Mouse (Mus musculus) lung, postnatal 0 days (tissue): ENCODE measurements at regions not wholly inside any gene's neighbourhood (a gene's known extent, or its start where the extent isn't known, plus 50 kb on each side); places are given as distances from the start of the nearest gene placed in this dataset.

Source experiments
- ATAC-seq: fragments of 200-750 bp; cut with Nextera tagmentation; 2 replicates; pipeline ENCODE4 v1.8.0; 2017; ENCODE audit warnings: moderate library complexity
- DNase-seq: peaks from one replicate; pipeline ENCODE4 v3.0.0-alpha.2; 2016; ENCODE audit warnings: low spot score
- H3K27ac ChIP-seq: fragments of 300-500 bp; sonication (generic); 2 replicates; pipeline ENCODE4 v1.5.1; 2014; ENCODE audit warnings: antibody characterized with exemption, mild to moderate bottlenecking, low read length, mixed read lengths
- H3K27me3 ChIP-seq: fragments of 300-500 bp; sonication (generic); replicated peaks from 2 replicates; pipeline ENCODE4 v1.6.1; 2014; ENCODE audit warnings: low read length, mixed read lengths; ENCODE audit not compliant: insufficient read depth
- H3K36me3 ChIP-seq: fragments of 300-500 bp; sonication (generic); 2 replicates; pipeline ENCODE4 v1.6.1; 2014; ENCODE audit warnings: low read length, mixed read lengths; ENCODE audit not compliant: insufficient read depth
- H3K4me1 ChIP-seq: fragments of 300-500 bp; sonication (generic); 2 replicates; pipeline ENCODE4 v1.6.1; 2014; ENCODE audit warnings: antibody characterized with exemption, low read depth, low read length, mixed read lengths; ENCODE audit not compliant: insufficient read depth
- H3K4me2 ChIP-seq: fragments of 300-500 bp; sonication (generic); replicated peaks from 2 replicates; pipeline ENCODE4 v1.6.1; 2014; ENCODE audit warnings: low read depth, mild to moderate bottlenecking, low read length, moderate library complexity, mixed read lengths
- H3K4me3 ChIP-seq: fragments of 300-500 bp; sonication (generic); 2 replicates; pipeline ENCODE4 v1.5.1; 2014; ENCODE audit warnings: low read depth, low read length
- H3K9ac ChIP-seq: fragments of 300-500 bp; sonication (generic); replicated peaks from 2 replicates; pipeline ENCODE4 v1.6.1; 2014; ENCODE audit warnings: low read depth, mild to moderate bottlenecking
- H3K9me3 ChIP-seq: fragments of 300-500 bp; sonication (generic); 2 replicates; pipeline ENCODE4 v1.6.1; 2016; ENCODE audit warnings: low read length, mixed read lengths
- CTCF ChIP-seq: IDR thresholded peaks from 2 replicates; pipeline ENCODE4 v1.5.1; 2016; ENCODE audit warnings: antibody characterized with exemption, mild to moderate bottlenecking
- EP300 ChIP-seq: IDR thresholded peaks from 2 replicates; pipeline ENCODE4 v1.6.1; 2016; ENCODE audit warnings: antibody characterized with exemption, mild to moderate bottlenecking, control low read depth
- WGBS: fragments of 180-500 bp; shearing (Covaris S2); extraction: QIAGEN DNeasy Blood & Tissue Kit; methylation state at CpG from one replicate; pipeline ENCODE4 v1.1.7; 2014; 5-methylcytosine and 5-hydroxymethylcytosine counted together

- ATAC-seq (no peak), DNase-seq (no peak)
- TF ChIP-seq CTCF (no peak), EP300 (no peak)
- no peak overlapping the region for H3K4me2 ChIP-seq
- H3K4me1 ChIP-seq, result no peaks in the 10 kb centered on the region
- no peak overlapping the region for H3K9ac ChIP-seq
- H3K27me3 ChIP-seq, result no peaks in the 10 kb centered on the region
- no peaks in the 10 kb centered on the region for H3K9me3 ChIP-seq
- H3K36me3 ChIP-seq, result no peaks in the 10 kb centered on the region
- WGBS, result 50% methylated on average over 2 of the region's 2 CpGs
- no peak overlapping the region for H3K4me3 ChIP-seq
- no peak overlapping the region for H3K27ac ChIP-seq
Measured at GRCm38 (mm10) chr10:71893726-71894125, 546.2 kb downstream of the Ipmk start.

GRCm38 (mm10) chr10:71905029-71905428 is 557.5 kb downstream of the Ipmk start:
- no peak for DNase-seq
- H3K9ac ChIP-seq, result no peak overlapping the region
- H3K27ac ChIP-seq, result no peak overlapping the region
- H3K4me2 ChIP-seq, result no peak overlapping the region
- H3K27me3 ChIP-seq, result no peaks in the 10 kb centered on the region
- no peak for ATAC-seq
- no peak overlapping the region for H3K4me3 ChIP-seq
- WGBS, result 72% methylated on average over 4 of the region's 4 CpGs
- H3K4me1 ChIP-seq, result no peaks in the 10 kb centered on the region
- TF ChIP-seq CTCF (no peak), EP300 (no peak)
- no peaks in the 10 kb centered on the region for H3K36me3 ChIP-seq
- no peaks in the 10 kb centered on the region for H3K9me3 ChIP-seq
